Mouse (Mus musculus) ES-E14 (cell line): ENCODE results near the gene Ccdc8.
"Not testable (repeated sequence)": the region's sequence is repeated elsewhere in the genome, so short reads cannot be mapped to it uniquely, and the experiment has no call there.

ENCODE experiments used
- CHD2 ChIP-seq: IDR thresholded peaks from 2 replicates; pipeline ENCODE4 v1.6.1; 2014; ENCODE audit warnings: mild to moderate bottlenecking, low read depth, low read length, inconsistent platforms
- ZC3H11A ChIP-seq: IDR thresholded peaks from 2 replicates; pipeline ENCODE4 v1.6.1; 2012; ENCODE audit warnings: low read depth, mild to moderate bottlenecking, inconsistent platforms, low read length, borderline replicate concordance

- not testable (repeated sequence) for TF ChIP-seq ZC3H11A, CHD2
These were observed 38.7 kb upstream of the Ccdc8 start for GRCm38 (mm10) chr7:16953776-16954175.
